Mouse (Mus musculus) gastrocnemius, adult 2 months (tissue): ENCODE results near the gene Olfr1209. TPM values are rescaled to one million over a fixed set of nuclear protein-coding genes. Genes with fewer than 3 reads are reported as not detected.

Experiments used
- DNase-seq: peaks from one replicate; pipeline ENCODE4 v3.0.0; 2022
- H3K27ac ChIP-seq: fragments of 200-600 bp; 2 replicates; pipeline ENCODE4 v1.8.1; 2022; ENCODE audit warnings: mild to moderate bottlenecking
- H3K4me3 ChIP-seq: fragments of 200-600 bp; 2 replicates; pipeline ENCODE4 v1.8.1; 2022; ENCODE audit warnings: mild to moderate bottlenecking, moderate library complexity
- CTCF ChIP-seq: fragments of 200-600 bp; IDR thresholded peaks from 2 replicates; pipeline ENCODE4 v1.8.1; 2022; ENCODE audit warnings: antibody characterized with exemption, mild to moderate bottlenecking, moderate library complexity
- intact Hi-C: fragments of 180-260 bp; cut with DNase I; formaldehyde crosslinking; loops from one replicate; pipeline ENCODE4 v1.15.1; 2025
- long read RNA-seq, 2 experiments: library from polyadenylated mRNA; stranded (forward); transcript quantifications; one replicate each; pipeline ENCODE4 v2.0.0; 2021
- total RNA-seq, 2 experiments: library from RNA; stranded (reverse); gene quantifications; 2 replicates each; pipeline ENCODE4 v1.2.3; 2021

The Olfr1209 gene
- not detected for total RNA-seq
- long read RNA-seq, experiment 1, result 0 reads
- long read RNA-seq, experiment 2, result 0 reads

DNA sequence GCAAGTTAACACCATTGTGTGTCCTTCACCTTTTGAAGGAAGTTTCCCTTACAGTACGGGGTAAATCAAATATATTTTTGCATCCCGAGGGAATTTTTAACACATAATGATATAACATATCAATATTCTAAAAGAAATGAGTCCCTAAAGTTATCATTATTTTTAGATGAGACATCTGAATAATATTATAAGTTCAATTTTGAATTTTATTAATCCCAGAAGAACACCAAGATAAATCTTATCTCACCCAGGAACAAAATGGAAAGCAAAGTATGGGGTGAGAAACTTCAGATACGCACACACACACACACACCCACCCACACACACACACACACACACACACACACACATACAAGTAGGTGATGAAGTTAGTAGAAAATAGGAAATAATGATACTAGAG is at the start of gene Olfr1209:
Olfr1209 (minus strand) TSS at position 101 of the 400 bp plus-strand sequence.
- no peak for TF ChIP-seq CTCF
- DNase-seq, result no peak
- Histone ChIP-seq H3K27ac (no peak within 1 kb of the TSS), H3K4me3 (no peak within 1 kb of the TSS)
- intact Hi-C loops, result no loop called here

DNA sequence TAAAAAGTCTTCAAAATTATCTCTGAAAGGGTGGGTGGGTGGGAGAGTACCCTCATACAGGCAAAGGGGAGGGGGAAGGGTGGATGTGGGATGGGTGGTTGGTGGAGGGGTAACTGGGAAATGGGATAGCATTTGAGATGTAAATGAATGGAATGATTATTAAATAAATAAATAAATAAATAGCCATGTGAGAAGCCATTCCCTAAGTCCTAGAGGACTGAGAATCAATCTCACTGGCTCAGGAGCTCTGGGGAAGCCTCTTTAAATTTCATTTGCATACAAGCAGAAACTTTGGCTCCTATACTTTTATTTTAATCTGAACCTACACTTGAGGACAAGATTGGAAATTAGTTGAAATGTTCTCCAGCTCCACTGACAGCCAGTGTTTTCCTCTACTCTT is 38.7 kb upstream of the Olfr1209 start, which contains the start of gene Olfr1212:
Olfr1212 (plus strand) TSS at position 301 of the 400 bp plus-strand sequence.
- no peak within 1 kb of the TSS for H3K4me3 ChIP-seq
- TF ChIP-seq CTCF, result no peak
- DNase-seq, result no peak
- no peak within 1 kb of the TSS for H3K27ac ChIP-seq
- intact Hi-C loops, result no loop called here

DNA sequence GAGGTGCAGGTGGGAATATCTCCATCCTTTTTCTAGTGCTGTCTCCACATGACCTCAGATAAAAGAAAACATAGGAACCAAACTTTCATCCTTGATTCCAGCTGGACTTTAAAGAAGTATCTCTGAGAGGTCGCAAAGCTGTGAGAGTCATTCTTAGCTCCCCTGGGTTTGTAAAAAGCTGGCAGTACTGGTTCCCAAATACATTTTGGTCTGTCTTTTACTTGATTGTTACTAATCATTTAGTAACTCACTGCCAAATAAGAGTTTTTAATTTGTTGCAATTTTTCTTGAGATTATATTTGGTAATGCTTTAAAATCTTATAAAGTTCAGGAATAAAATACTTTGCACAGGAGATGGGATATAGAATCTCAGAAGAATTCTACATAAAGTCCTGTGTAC is 23.1 kb upstream of the Olfr1209 start, which contains the start of gene Olfr1211:
Olfr1211 (minus strand) TSS at position 101 of the 400 bp plus-strand sequence.
- intact Hi-C loops, result no loop called here
- Histone ChIP-seq H3K27ac (no peak within 1 kb of the TSS), H3K4me3 (no peak within 1 kb of the TSS)
- no peak for TF ChIP-seq CTCF
- DNase-seq, result no peak

DNA sequence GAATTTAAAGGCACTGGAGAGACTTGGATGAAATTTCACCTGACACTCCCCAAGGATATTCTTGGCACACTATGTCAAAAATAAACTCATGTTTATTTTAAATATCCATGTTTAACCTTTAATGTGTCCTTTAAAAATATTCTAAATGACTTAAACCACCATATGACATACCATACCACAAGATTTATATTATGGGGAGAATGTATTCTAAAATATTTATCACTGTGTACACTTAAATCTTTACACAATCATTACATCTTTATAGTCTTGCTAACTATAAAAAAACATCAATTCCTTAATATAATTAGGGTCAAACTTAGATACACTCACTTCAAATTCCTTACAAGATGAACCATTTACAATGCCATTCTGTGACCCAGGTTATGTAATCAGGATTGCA is 12.7 kb downstream of the Olfr1209 start, which contains the start of gene Olfr1208:
Olfr1208 (minus strand) TSS at position 101 of the 400 bp plus-strand sequence.
- Histone ChIP-seq H3K27ac (no peak within 1 kb of the TSS), H3K4me3 (no peak within 1 kb of the TSS)
- DNase-seq, result no peak
- TF ChIP-seq CTCF, result no peak
- intact Hi-C loops, result no loop called here

DNA sequence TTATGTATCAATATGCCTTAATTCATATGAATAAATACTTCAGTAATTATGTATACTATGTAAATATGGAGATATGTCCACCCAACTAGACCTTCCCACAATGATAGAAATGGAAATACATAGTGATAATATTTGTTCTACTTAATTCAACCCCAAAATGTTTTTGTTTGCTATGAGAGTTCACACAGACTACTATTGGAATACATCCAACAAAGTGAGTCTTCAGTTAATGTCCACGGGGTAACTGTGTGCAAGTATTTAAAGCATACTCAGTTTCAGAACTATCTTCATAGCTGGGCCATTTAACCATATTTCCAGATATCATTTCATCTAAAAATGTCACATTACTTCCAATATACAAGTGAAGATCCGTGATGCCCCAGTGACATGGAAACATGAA is 52.0 kb downstream of the Olfr1209 start, which contains the start of gene Olfr1206:
Olfr1206 (plus strand) TSS at position 301 of the 400 bp plus-strand sequence.
- DNase-seq, result no peak
- no peak within 1 kb of the TSS for H3K4me3 ChIP-seq
- intact Hi-C loops, result no loop called here
- no peak for TF ChIP-seq CTCF
- H3K27ac ChIP-seq, result no peak within 1 kb of the TSS

Other genes starting within 250 kb of the Olfr1209 start
- gene Olfr1193, start 239.5 kb downstream of the Olfr1209 start, total RNA-seq, result not detected
- gene Olfr1195, start 226.0 kb downstream of the Olfr1209 start, total RNA-seq, result not detected
- gene Olfr1196, start 210.6 kb downstream of the Olfr1209 start, total RNA-seq, result not detected
- gene Olfr1197, start 182.8 kb downstream of the Olfr1209 start, total RNA-seq, result not detected
- gene Olfr1198, start 163.8 kb downstream of the Olfr1209 start, total RNA-seq, result not detected
- gene Olfr1199, start 154.7 kb downstream of the Olfr1209 start, total RNA-seq, result not detected
- not detected for gene Olfr1200, start 144.7 kb downstream of the Olfr1209 start, total RNA-seq
- gene Olfr1201, start 122.1 kb downstream of the Olfr1209 start, total RNA-seq, result not detected
- gene Olfr1202, start 100.7 kb downstream of the Olfr1209 start, total RNA-seq, result not detected
- not detected for gene Olfr1205, start 85.4 kb downstream of the Olfr1209 start, total RNA-seq
- not detected for gene Olfr1204, start 65.9 kb downstream of the Olfr1209 start, total RNA-seq
- not detected for gene Olfr1206, start 51.9 kb downstream of the Olfr1209 start, total RNA-seq
- not detected for gene Olfr1208, start 12.8 kb downstream of the Olfr1209 start, total RNA-seq
- not detected for gene Olfr1211, start 23.0 kb upstream of the Olfr1209 start, total RNA-seq
- not detected for gene Olfr1212, start 38.8 kb upstream of the Olfr1209 start, total RNA-seq
- gene Gm13762, start 65.1 kb upstream of the Olfr1209 start, total RNA-seq, result not detected
- not detected for gene Olfr1214, start 77.5 kb upstream of the Olfr1209 start, total RNA-seq
- not detected for gene Olfr1215, start 91.8 kb upstream of the Olfr1209 start, total RNA-seq
- not detected for gene Olfr1216, start 103.2 kb upstream of the Olfr1209 start, total RNA-seq
- not detected for gene Olfr1217, start 116.9 kb upstream of the Olfr1209 start, total RNA-seq
- not detected for gene Olfr1218, start 146.0 kb upstream of the Olfr1209 start, total RNA-seq
- not detected for gene Olfr1219, start 168.4 kb upstream of the Olfr1209 start, total RNA-seq
- gene Olfr1220, start 191.7 kb upstream of the Olfr1209 start, total RNA-seq, result not detected
- not detected for gene Olfr1221, start 202.1 kb upstream of the Olfr1209 start, total RNA-seq
- not detected for gene Olfr1222, start 217.9 kb upstream of the Olfr1209 start, total RNA-seq
- not detected for gene Olfr1223, start 236.4 kb upstream of the Olfr1209 start, total RNA-seq
- gene Olfr1224-ps1, start 248.9 kb upstream of the Olfr1209 start, total RNA-seq, result not detected